Mouse (Mus musculus): ENCODE results near the gene Cox7a2. TPM values are rescaled to one million over a fixed set of nuclear protein-coding genes. Genes with fewer than 3 reads are reported as not detected.
A peak's percentile ranks its signal among the peaks of the same experiment; 100 is the strongest.

Gene Cox7a2
- polyA plus RNA-seq, 1 experiment from 2014 or later: 640 TPM

DNA sequence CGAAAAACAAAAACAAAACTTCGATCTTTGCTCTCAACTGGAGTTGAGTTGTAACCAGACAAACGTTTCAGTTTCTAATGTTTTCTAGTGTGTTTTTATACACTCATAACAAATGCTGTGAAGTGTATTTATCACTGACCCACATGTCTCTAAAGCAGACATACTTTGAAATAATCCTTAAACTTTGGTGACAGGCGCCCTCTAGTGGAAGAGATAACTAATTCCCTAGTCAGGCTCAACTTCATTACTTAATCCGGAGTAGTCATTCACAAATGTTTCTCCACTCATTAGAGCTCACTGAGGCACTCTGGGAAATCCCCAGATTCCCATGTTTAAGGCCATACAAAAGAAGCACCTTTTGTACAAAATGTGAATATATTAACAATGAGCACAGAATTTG is 36.6 kb downstream of the Cox7a2 start:
- Histone ChIP-seq H3K4me1 (peaks cover 18% of the 10 kb centered on the region), H3K9me3 (no peaks in the 10 kb centered on the region), H3K36me3 (no peaks in the 10 kb centered on the region), H3K27ac (no peak overlapping the region), H3K4me3 (no peak overlapping the region), H3K27me3 (peaks cover 11% of the 10 kb centered on the region), H3K9ac (no peak overlapping the region), H3K4me2 (no peak overlapping the region)
- 36% methylated on average over 5 of the region's 5 CpGs for WGBS
- no peak for ATAC-seq (ENCODE audit: insufficient number of reproducible peaks, insufficient read depth, low FRiP score, low TSS enrichment, low read depth)

DNA sequence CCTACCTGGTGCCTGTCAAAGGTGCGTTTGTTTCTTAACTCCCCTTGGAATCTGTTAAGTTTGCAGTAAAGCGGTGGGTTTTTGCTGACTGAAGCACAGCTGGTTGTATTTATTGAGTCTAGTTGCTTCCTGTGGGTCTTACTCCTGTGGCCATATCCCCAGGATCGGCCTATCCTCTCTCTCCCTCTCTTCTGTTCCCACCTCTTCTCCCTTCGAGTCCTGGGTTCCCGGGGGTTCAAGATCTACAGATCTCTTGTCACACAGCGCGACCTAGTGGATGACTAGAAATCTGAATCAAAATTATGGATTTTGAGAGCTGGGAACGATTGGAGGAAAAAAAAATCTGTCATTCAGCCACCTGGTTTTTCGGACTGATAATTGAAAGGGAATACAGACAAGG is 38.6 kb downstream of the Cox7a2 start:
- Histone ChIP-seq H3K4me1 (peaks cover 29% of the 10 kb centered on the region), H3K9ac (peak overlapping the region; percentile 16; the same call in 1 of the 2 replicates), H3K4me2 (peak overlapping the region; percentile 79), H3K4me3 (peak overlapping the region; percentile 70), H3K9me3 (no peaks in the 10 kb centered on the region), H3K27ac (0 out of 2 replicates have a peak overlapping the region, but pooled peaks have one; percentile 16), H3K27me3 (peaks cover 17% of the 10 kb centered on the region), H3K36me3 (no peaks in the 10 kb centered on the region)
- WGBS: 5% methylated on average over 9 of the region's 9 CpGs
- ATAC-seq (ENCODE audit: insufficient number of reproducible peaks, insufficient read depth, low FRiP score, low TSS enrichment, low read depth): no peak

DNA sequence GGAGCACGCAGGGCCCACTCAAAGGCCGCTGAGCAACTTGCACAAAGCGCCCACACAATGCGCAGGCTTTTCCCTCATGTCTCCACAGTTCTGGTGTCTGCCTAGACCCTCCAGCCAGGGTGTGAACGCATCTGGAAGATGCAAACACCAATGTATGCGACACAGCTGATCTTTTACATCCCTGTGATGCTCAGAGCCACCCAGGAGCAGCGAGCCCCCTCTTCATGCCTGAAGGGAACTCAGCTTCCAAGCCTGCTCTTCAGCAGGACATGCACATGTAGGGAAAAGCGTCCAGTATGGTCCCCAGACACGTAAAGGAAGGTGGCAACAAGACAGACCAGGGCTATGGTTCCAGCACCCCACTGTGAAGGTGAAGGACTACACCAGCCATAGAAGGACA is 39.5 kb downstream of the Cox7a2 start:
- WGBS: 29% methylated on average over 9 of the region's 9 CpGs
- Histone ChIP-seq H3K9me3 (no peaks in the 10 kb centered on the region), H3K4me3 (peak overlapping the region; percentile 70; the same call in 1 of the 2 replicates), H3K4me2 (peak overlapping the region; percentile 79), H3K9ac (no peak overlapping the region), H3K4me1 (peaks cover 34% of the 10 kb centered on the region), H3K27ac (no peak overlapping the region), H3K27me3 (peaks cover 17% of the 10 kb centered on the region), H3K36me3 (no peaks in the 10 kb centered on the region)
- ATAC-seq (ENCODE audit: insufficient number of reproducible peaks, insufficient read depth, low FRiP score, low TSS enrichment, low read depth): no peak

DNA sequence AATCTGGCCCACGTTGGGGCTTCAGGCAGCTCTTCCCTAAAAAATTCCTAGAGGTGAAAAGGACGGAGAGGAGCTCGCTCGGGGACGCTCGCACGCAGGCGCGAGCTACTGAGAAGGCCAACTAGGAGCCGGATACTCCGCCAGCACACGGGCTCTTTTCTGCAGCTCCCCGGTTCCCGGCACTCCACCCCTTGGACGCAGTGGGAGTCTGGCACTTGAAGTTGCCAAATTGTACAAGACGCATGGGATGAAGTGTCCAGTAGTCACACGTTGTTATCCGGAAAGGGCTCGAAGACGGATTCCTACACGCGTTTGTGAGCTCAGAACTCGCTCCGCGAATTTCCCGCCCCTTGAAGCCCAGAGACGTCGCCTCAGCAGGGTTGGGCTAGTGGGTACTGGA is 40.2 kb downstream of the Cox7a2 start:
- no peak for ATAC-seq (ENCODE audit: insufficient number of reproducible peaks, insufficient read depth, low FRiP score, low TSS enrichment, low read depth)
- Histone ChIP-seq H3K9ac (peak overlapping the region; percentile 84), H3K27me3 (peaks cover 17% of the 10 kb centered on the region), H3K4me3 (peak overlapping the region; percentile 70), H3K4me2 (peak overlapping the region; percentile 79), H3K36me3 (no peaks in the 10 kb centered on the region), H3K27ac (peak overlapping the region; percentile 88), H3K9me3 (no peaks in the 10 kb centered on the region), H3K4me1 (peaks cover 41% of the 10 kb centered on the region)
- 3% methylated on average over 28 of the region's 28 CpGs for WGBS

DNA sequence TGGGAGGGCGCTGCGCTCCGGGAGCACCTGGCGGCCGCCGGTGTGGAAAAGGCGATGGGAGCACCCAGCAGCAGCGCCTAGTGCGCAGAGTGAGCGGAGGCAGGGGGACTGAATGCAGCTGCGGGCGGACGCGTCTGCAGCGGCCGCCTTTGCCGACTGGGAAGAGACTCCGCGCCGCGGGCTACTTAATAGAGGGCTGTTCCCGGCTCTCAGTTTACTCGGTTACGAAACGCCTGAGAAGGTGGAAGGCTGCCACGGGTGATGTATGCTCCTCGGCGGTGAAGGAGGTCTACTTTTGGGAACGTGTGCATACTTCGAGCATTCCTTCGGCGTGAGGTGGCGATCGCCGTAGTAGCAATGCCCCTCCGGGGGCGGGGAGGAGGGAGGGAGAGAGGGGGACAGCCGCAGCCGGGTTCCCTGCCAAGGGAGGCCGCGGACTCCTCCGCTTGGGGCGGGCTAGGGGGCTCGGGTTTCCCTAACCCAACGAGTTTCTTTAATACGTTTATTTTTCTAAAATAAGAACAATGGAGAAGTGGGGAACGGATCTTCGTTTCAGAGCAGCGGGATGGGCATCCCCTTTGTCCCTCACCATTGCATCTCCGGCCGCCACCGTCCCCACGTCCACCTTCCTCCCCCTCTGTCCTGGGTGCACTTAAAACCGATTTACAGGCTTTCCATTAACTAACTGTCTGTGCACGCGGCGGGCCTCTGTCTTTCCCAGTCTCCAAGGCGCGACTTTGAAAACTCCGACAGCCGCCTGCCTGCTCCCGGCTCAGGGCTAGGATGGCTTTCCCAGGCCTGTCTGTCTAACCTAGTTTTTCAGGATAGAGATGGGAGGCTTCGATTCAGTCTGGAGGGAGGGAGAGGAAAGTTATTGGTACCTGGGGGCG is 41.0 kb downstream of the Cox7a2 start, which contains the start of gene Col12a1:
Col12a1 (minus strand) TSS at position 351 of the 890 bp plus-strand sequence.
- Histone ChIP-seq H3K4me2 (peak within 1 kb of the TSS; percentile 79), H3K9me3 (no peaks in the 10 kb centered on the region), H3K36me3 (no peaks in the 10 kb centered on the region), H3K9ac (peak within 1 kb of the TSS; percentile 84), H3K27ac (peak within 1 kb of the TSS; percentile 88), H3K4me1 (peaks cover 48% of the 10 kb centered on the region), H3K4me3 (peak within 1 kb of the TSS; percentile 70), H3K27me3 (peaks cover 17% of the 10 kb centered on the region)
- peak; percentile 54 for ATAC-seq (ENCODE audit: insufficient number of reproducible peaks, insufficient read depth, low FRiP score, low TSS enrichment, low read depth)
- WGBS: under 1% methylated on average over 64 of the region's 64 CpGs

DNA sequence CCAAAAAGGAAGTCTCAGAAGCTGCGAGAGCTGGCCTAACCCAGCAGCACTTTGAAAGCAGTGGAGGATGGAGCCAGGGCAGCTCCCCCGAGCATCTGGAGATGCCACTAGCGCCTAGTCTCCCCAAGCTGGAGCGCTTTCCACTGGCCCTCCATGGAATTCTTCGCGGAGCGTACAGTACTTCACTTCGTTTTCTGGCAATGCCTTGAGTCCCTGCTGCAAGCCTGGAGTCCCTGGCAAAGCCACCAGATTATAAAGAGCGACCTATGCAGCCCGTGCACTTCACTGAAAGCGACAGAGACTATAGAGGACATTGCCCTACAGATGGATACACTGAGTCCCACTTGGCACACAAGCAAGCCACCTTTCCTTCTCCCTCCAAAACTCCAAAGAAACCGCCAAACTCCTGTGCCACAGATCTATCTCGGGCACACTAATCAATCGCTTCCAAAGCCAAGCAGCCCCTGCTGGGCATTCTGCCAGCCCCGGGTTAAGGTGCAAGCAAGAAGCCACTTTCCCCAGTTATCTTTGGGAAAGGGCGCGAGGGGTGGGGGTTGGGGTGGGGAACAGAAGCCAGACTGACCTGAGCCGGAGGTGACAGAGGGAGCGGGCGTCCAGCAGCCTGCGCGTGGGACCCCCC is 41.7 kb downstream of the Cox7a2 start:
- Histone ChIP-seq H3K4me1 (peaks cover 48% of the 10 kb centered on the region), H3K4me2 (peak overlapping the region; percentile 79), H3K9ac (peak overlapping the region; percentile 84), H3K27me3 (peaks cover 17% of the 10 kb centered on the region), H3K27ac (peak overlapping the region; percentile 88), H3K9me3 (no peaks in the 10 kb centered on the region), H3K36me3 (no peaks in the 10 kb centered on the region), H3K4me3 (peak overlapping the region; percentile 70)
- 1% methylated on average over 22 of the region's 22 CpGs for WGBS
- no peak for ATAC-seq (ENCODE audit: insufficient number of reproducible peaks, insufficient read depth, low FRiP score, low TSS enrichment, low read depth)

DNA sequence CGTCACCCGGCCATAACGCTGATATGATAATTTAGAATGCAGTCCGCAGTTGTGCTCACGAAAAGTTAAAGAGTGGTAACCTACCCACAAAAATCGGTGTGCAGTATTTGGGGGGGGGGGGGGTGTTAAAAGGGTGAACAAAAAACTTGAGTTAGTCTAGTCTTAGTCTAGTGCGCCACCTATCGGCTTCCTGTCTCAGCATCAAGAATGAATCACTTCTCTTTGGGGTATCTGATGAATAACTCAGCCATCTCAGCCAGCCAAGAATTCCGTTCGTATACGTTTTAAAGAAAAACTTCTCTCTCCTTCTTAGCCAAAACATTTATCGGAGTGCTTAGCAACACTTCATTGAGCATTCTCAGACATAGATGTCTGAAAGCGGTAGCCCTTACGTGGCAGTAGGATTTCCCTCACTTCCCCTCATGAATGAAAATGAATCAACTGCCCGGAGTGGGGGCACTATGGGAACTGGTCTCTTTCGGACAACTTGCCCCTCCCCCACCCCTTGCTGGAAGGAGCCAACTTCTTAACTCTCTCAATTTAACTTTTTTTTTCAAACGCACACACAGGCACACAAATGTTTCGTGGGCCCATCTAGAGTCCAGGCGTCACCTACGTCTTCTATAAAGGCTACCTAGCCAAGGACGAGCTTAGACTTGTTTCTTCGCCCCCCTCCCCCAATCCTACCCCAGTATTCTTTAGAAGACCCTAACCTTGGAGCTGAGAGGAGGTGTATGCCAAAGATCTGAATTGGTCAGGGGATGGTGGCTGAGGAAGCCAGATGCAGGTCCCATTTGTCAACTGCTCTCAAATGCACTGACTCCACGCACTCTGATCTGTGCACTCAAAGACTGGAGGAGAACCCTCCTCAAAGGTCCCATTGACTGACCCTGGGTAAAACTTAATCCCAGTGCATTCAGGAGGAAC is 42.5 kb downstream of the Cox7a2 start:
- Histone ChIP-seq H3K4me2 (peak overlapping the region; percentile 79), H3K27ac (peak overlapping the region; percentile 88), H3K36me3 (no peaks in the 10 kb centered on the region; the same call in 1 of the 2 replicates), H3K9me3 (no peaks in the 10 kb centered on the region), H3K4me1 (peaks cover 48% of the 10 kb centered on the region), H3K4me3 (peak overlapping the region; percentile 70), H3K9ac (peak overlapping the region; percentile 84), H3K27me3 (peaks cover 17% of the 10 kb centered on the region)
- WGBS: 4% methylated on average over 23 of the region's 23 CpGs
- no peak for ATAC-seq (ENCODE audit: insufficient number of reproducible peaks, insufficient read depth, low FRiP score, low TSS enrichment, low read depth)

DNA sequence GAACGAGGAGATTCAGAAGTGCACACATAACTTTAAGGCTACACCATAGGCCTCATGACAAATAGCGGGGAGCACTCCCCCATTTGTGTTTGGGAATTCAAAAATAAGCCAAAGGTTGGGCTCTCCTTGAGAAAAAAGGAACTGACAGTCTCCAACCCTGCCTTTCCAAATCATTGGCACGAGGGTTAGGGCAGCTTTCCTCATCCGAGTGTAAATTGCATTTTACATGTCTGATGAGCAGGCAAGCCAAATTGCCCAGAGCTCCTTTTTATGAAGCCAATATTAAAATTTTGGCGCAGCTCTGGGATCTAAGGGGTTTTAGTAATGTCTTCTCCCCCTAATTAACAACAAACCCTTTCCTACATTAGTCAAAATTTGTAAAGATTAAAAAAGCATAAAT is 43.2 kb downstream of the Cox7a2 start:
- ATAC-seq (ENCODE audit: insufficient number of reproducible peaks, insufficient read depth, low FRiP score, low TSS enrichment, low read depth): no peak
- peak overlapping the region; percentile 88; the same call in 1 of the 2 replicates for H3K27ac ChIP-seq
- H3K4me3 ChIP-seq: peak overlapping the region; percentile 70
- H3K4me1 ChIP-seq: peaks cover 48% of the 10 kb centered on the region
- peak overlapping the region; percentile 37 for H3K9ac ChIP-seq
- H3K27me3 ChIP-seq: peaks cover 17% of the 10 kb centered on the region
- H3K9me3 ChIP-seq: no peaks in the 10 kb centered on the region
- H3K36me3 ChIP-seq: no peaks in the 10 kb centered on the region; the same call in 1 of the 2 replicates
- WGBS: 26% methylated on average over 5 of the region's 5 CpGs
- peak overlapping the region; percentile 79 for H3K4me2 ChIP-seq

DNA sequence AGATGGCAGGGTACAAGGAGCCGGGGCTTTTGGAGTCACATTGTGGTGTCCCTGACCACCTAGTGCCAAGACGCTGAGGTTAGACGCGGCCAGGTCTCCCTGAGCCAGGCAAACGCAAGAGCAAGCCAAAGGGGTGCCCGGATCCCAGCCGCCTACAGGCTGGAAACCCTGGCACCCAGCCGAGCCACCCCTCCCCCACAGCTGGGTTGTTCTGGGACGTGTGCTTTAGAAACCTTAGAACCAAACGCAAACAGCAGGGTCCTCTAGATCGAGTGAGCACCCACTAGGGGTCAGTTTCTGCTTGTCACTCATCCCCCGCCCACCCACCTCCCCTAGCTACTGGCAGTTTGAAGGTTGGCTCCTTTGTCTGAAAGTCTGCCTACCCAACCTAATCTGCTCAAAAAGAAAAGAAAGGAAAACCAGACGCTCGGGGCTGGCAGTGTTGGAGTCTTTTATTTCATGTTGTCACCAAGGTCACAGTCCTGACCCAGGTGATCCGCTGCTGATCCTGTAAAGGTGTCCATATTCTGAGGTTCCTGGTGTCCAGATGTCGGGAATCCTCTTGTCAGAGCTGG is 45.1 kb downstream of the Cox7a2 start:
- Histone ChIP-seq H3K4me2 (peak overlapping the region; percentile 79), H3K4me1 (peaks cover 33% of the 10 kb centered on the region), H3K9me3 (no peaks in the 10 kb centered on the region), H3K4me3 (peak overlapping the region; percentile 32), H3K36me3 (no peaks in the 10 kb centered on the region; the same call in 1 of the 2 replicates), H3K9ac (peak overlapping the region; percentile 61), H3K27ac (no peak overlapping the region), H3K27me3 (peaks cover 7% of the 10 kb centered on the region; the same call in 1 of the 2 replicates)
- 5% methylated on average over 16 of the region's 16 CpGs for WGBS
- 0 out of 2 replicates have a peak, but pooled peaks have one; percentile 64 for ATAC-seq (ENCODE audit: insufficient number of reproducible peaks, insufficient read depth, low FRiP score, low TSS enrichment, low read depth)

Measured in embryonic facial prominence, embryonic 13.5 days (tissue).